Comparison of ENCODE assay signal across 22 mouse cellular contexts in genomic region chr13:75702814-75703213, GRCm38 (mm10). TPM values are rescaled to one million over a fixed set of nuclear protein-coding genes. Genes with fewer than 3 reads are reported as not detected.
DNase-seq lines count a peak whose midpoint lies in the region; ATAC-seq and TF ChIP-seq lines count a peak whose summit lies in the region.
"Had no signal": no experiment of that assay in that cellular context is flagged by ENCODE, and none has a peak within 500 bp of the region (broad histone marks: within the 10 kb centered on the region; RNA-seq: fewer than 3 reads in every experiment).

No protein-coding gene starts in this region.

- TF ChIP-seq CTCF in CH12.LX (conservative IDR thresholded peaks at IDR 0.05 in 1 of 2, IDR thresholded peaks at IDR 0.05 in 1 of 2; ENCODE audit: low read depth in 2 of 2, low read length in 2 of 2), result no peak

- H3K79me2 ChIP-seq in CH12.LX (replicated peaks; ENCODE audit: control insufficient read depth, extremely low read depth, insufficient read depth, poor library complexity, severe bottlenecking), result peaks cover 3% of the 10 kb centered on the region; the same call in 1 of the 2 replicates

- TF ChIP-seq EP300 in CH12.LX (IDR thresholded peaks at IDR 0.05; ENCODE audit: low read length), result no peak

- no peak overlapping the region for H3K9ac ChIP-seq in CH12.LX (ENCODE audit: insufficient read depth, low read depth)
- H3K9ac ChIP-seq in heart, embryonic 11.5 days (ENCODE audit: low read depth, low read length), result no peak overlapping the region
- H3K9ac ChIP-seq: embryonic facial prominence, embryonic 12.5 days; forebrain, embryonic 13.5 days; forebrain, embryonic 15.5 days had no signal

- DNase-seq in CH12.LX (ENCODE audit: extremely low read depth), result no peak
- DNase-seq in ES-CJ7 (ENCODE audit: low read depth, low spot score), result peak; percentile 87
- DNase-seq in R1 (ENCODE audit: low read depth, low spot score), result peak; percentile 87
- DNase-seq in heart, adult 18-20 months, result no peak
- DNase-seq in kidney, postnatal 36 days, result no peak
- DNase-seq: adrenal gland, adult 8-10 months; adrenal gland, postnatal 25 days; B cell, adult 2 months; cerebellum, adult 11 months; cerebellum, adult 18-20 months; cerebellum, adult 8-10 months; cerebellum, postnatal 10 days; cerebellum, postnatal 25 days had no signal

- H3K9me3 ChIP-seq in CH12.LX (replicated peaks; ENCODE audit: low read length), result no peaks in the 10 kb centered on the region
- H3K9me3 ChIP-seq in heart, embryonic 11.5 days (replicated peaks; ENCODE audit: control insufficient read depth, low read length), result no peaks in the 10 kb centered on the region
- H3K9me3 ChIP-seq: embryonic facial prominence, embryonic 10.5 days; embryonic facial prominence, embryonic 12.5 days; forebrain, embryonic 13.5 days; forebrain, embryonic 15.5 days; G1E had no signal

- in situ Hi-C loops in CH12.LX (cut with MboI; ENCODE audit: low pct_ligation_motif_present, low pct_unique_long_range_greater_than_20kb, low sequenced_read_pairs), result loop anchor here (25.0 kb wide), 1 partner anchor 466 kb away; no protein-coding TSS in a partner anchor

- peaks cover 0 to 3% of the 10 kb centered on the region in 2 experiments; a peak in 1 of 4 replicates for H3K4me1 ChIP-seq in CH12.LX (ENCODE audit: control insufficient read depth in 1 of 2, insufficient read depth in 2 of 2)
- no peaks in the 10 kb centered on the region for H3K4me1 ChIP-seq in heart, embryonic 11.5 days (ENCODE audit: control insufficient read depth, insufficient read depth, low read length)
- H3K4me1 ChIP-seq: embryonic facial prominence, embryonic 12.5 days; forebrain, embryonic 13.5 days had no signal

- no peaks in the 10 kb centered on the region for H3K27me3 ChIP-seq in CH12.LX (replicated peaks)
- H3K27me3 ChIP-seq in heart, embryonic 11.5 days (ENCODE audit: control insufficient read depth, insufficient read depth, low read length), result no peaks in the 10 kb centered on the region
- H3K27me3 ChIP-seq: embryonic facial prominence, embryonic 12.5 days; forebrain, embryonic 13.5 days; forebrain, embryonic 15.5 days; Patski had no signal

- no peaks in the 10 kb centered on the region for H3K36me3 ChIP-seq in CH12.LX (replicated peaks in 1 of 2; ENCODE audit: control insufficient read depth in 1 of 2, insufficient read depth in 1 of 2, low read length in 1 of 2)
- no peaks in the 10 kb centered on the region for H3K36me3 ChIP-seq in heart, embryonic 11.5 days (ENCODE audit: control insufficient read depth, insufficient read depth, low read length)
- H3K36me3 ChIP-seq: embryonic facial prominence, embryonic 10.5 days; embryonic facial prominence, embryonic 12.5 days; forebrain, embryonic 15.5 days; G1E had no signal

- dilution Hi-C loops in CH12.LX (cut with MboI; ENCODE audit: extremely low pct_ligation_motif_present, extremely low pct_unique_long_range_greater_than_20kb, low sequenced_read_pairs), result no loop called here

- no peak overlapping the region for H3K27ac ChIP-seq in CH12.LX (ENCODE audit: insufficient read depth, low read depth)
- no peak overlapping the region for H3K27ac ChIP-seq in heart, embryonic 11.5 days (ENCODE audit: low read depth, low read length)
- H3K27ac ChIP-seq: embryonic facial prominence, embryonic 10.5 days; embryonic facial prominence, embryonic 12.5 days; forebrain, embryonic 13.5 days; forebrain, embryonic 15.5 days had no signal

- TF ChIP-seq RAD21 in CH12.LX (IDR thresholded peaks at IDR 0.05; ENCODE audit: low read depth, low read length), result no peak; the same call in none of the 2 replicates

- no peak overlapping the region for H3K4me3 ChIP-seq in CH12.LX (replicated peaks in 1 of 3; ENCODE audit: low read depth in 2 of 3, low read length in 2 of 3, poor library complexity in 1 of 3)
- H3K4me3 ChIP-seq in heart, embryonic 11.5 days (ENCODE audit: low read depth, low read length), result no peak overlapping the region
- H3K4me3 ChIP-seq: embryonic facial prominence, embryonic 10.5 days; embryonic facial prominence, embryonic 12.5 days; forebrain, embryonic 13.5 days; forebrain, embryonic 15.5 days had no signal

- no peak for ATAC-seq in heart, embryonic 11.5 days (replicated peaks; ENCODE audit: insufficient number of reproducible peaks, low FRiP score, low TSS enrichment)
- ATAC-seq: activated CD4-positive, CD25-positive, alpha-beta regulatory T cell, adult 4 months; CD4-positive, CD25-positive, alpha-beta regulatory T cell, adult 4 months; forebrain, embryonic 13.5 days; forebrain, embryonic 15.5 days; Patski had no signal

- TF ChIP-seq POLR2A in CH12.LX (IDR thresholded peaks at IDR 0.05; ENCODE audit: low read depth, low read length), result no peak

- WGBS in heart, embryonic 11.5 days (ENCODE audit: insufficient replicate concordance), result 66% methylated on average over 5 of the region's 5 CpGs

- H3K4me2 ChIP-seq in CH12.LX (ENCODE audit: insufficient read depth, low read depth, poor library complexity, severe bottlenecking), result no peak overlapping the region
- H3K4me2 ChIP-seq in heart, embryonic 11.5 days, result no peak overlapping the region
- H3K4me2 ChIP-seq: embryonic facial prominence, embryonic 12.5 days; forebrain, embryonic 13.5 days; forebrain, embryonic 15.5 days had no signal

TF ChIP-seq in CH12.LX, 34 proteins besides CTCF, POLR2A, EP300 and RAD21:
- TF ChIP-seq IRF4 (IDR thresholded peaks at IDR 0.05; ENCODE audit: low read depth, low read length), result no peak
- no peak for TF ChIP-seq POLR2AphosphoS2 (IDR thresholded peaks at IDR 0.05; ENCODE audit: low read depth, low read length)
- no peak for TF ChIP-seq SMC3 (IDR thresholded peaks at IDR 0.05; ENCODE audit: low read depth, low read length)
- 0 out of 2 replicates have a peak, but pooled peaks have one; percentile 21 for TF ChIP-seq BHLHE40 (IDR thresholded peaks at IDR 0.05; ENCODE audit: low read depth, low read length)

RNA-seq across cellular contexts. Expression of gene Ell2, which starts 3.7 kb away (rescaled TPM):
- total RNA-seq in CH12.LX (2012; rRNA removed), result 44.4 and 63.4 TPM in 2 replicates
- 50.9 and 51.3 TPM in 2 replicates for total RNA-seq in CH12.LX (2014; rRNA removed)
- polyA plus RNA-seq in CH12.LX (2012; ENCODE audit: insufficient read length, low read depth), result 114 and 123 TPM in 2 replicates
- total RNA-seq in heart, adult 18-20 months (2021), result 10 to 100 TPM; 25.2 to 31.5 TPM
- polyA plus RNA-seq in heart, embryonic 11.5 days (2014; fragmentation: Nextera tagmentation; extraction: Ambion mirVana), result 8.2 and 10.4 TPM in 2 replicates

Comparison
In these comparisons a context has a peak if more than half of its experiments do, and no peak if none do; other contexts are left out.
1. DNase-seq: peak in ES-CJ7 (single experiment) and R1 (single experiment); none in CH12.LX (single experiment), heart, adult 18-20 months (0 of 2) and kidney, postnatal 36 days (0 of 2).